Mouse (Mus musculus): ENCODE measurements at regions not wholly inside any gene's neighbourhood (a gene's known extent, or its start where the extent isn't known, plus 50 kb on each side); places are given as distances from the start of the nearest gene placed in this dataset.

DNA sequence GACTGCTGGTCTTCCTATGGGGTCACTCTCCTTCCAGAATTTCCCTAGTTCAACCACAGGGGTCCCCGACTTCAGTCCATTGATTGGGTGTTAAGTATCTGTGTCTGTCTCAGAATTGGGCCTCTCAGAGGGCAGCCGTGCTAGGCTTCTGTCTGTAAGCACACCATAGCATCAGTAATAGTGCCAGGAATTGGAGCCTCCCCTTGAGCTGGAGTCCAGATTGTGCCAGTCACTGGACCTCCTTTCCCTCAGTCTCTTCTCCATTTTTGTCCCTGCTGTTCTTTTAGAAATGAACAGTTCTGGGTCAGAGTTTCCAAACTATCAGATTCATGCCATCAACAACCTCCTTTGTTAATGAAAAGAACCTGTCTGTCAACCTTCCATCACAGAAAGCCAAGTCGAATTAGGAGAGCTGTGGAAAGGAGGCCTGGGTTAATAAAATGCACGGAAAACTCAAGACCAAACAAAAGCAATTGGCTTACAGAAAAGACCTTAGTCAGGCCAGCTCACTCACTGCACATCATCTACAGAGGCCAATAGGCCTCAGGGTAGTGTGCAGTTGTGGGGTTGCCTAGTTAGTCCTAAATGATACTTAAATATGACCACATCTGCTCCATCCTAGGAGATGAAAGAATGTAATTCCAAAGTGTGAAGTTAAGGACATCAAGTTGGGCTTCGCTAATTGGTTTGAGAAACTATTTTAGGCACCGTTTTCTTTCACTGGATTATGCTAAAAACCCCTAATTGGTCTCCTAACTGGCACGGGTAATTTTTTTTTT, 156.5 kb upstream of the Krr1 start:
- no peak for DNase-seq (ENCODE audit: extremely low read depth, insufficient read length, low spot score)

DNA sequence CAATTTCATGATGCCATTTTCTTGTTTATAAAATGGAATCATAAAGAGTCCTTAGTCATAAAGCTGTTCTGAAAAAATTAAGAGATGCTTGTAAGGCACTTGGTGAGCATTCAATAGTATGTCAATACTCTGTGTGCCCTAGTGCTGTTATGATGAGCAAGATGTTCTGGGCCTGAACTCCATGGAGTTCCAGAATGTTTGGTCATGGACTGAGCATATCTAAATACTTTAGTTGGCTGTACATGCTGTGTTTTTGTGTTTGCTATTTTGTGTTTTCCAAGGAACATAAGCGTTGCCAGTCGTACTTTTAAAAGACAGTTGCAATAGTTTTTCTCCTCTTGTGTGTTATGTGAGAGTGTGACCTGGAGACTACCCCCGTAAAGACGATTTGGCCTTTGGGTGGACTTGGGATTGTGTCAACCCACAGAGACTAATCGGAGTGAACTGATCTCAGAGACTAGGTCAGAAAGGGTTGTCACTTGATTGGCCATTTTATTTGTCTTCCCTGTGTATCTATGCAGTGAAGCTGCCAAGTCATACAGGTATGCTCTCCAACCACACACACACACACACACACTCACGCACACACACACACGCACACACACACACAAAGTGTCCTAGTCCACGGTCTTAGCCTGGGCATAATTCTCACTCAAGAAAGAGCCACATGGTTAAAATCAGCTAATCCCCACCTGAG, 152.6 kb upstream of the Krr1 start:
- no peak for DNase-seq (ENCODE audit: extremely low read depth, insufficient read length, low spot score)

DNA sequence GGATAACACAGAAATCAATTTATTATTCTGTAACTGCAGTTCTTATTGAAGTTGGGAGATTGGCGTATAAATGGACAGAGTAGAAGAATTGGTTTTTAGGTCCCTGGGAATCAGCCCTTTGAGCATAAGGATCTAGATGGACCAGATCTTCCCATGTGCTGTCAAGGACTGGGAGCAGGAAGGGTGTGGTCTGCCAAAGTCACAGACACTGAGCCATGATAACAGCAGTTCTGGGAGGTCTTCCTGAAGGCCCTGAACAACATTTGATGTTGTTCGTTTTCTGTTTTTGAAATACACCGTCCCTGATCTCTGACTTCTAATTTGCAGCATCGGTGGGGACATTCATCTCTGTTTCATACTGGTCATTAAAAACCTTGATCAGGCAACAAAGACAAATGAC, 147.6 kb upstream of the Krr1 start:
- DNase-seq (ENCODE audit: extremely low read depth, insufficient read length, low spot score) = no peak

DNA sequence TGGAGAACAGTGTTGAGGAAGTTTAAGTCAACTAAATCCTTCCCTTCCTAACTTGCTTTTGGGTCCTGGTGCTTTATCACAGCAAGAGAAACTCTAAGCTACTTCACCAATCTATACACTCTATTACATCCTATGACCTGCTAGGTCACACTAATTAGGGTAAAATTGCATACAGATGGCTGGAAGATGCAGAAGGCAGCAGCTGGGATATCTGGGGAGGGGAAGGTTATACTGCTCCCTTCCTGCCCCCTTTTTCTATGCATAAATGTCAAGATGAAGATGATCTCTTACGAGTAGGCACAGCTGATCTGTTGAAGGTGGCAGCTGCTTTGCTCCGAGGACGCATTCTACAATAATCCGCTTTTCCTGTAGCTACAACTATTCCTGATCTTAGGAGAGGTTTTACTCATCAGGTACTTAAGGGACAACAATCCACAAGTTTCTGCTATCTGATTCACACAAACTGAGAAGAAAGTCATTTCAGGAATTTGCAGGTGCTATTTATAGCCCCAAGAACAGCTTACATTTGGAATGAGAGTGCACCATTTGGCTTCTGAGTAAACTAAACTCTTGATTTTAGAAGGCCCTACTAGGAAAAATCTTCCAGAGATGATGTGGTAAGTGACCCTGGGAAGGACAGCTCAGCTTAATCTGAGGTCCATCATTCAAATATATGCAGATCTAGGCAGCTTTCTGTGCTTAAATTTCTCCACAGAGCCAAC, 146.3 kb upstream of the Krr1 start:
- DNase-seq (ENCODE audit: extremely low read depth, insufficient read length, low spot score) = no peak

DNA sequence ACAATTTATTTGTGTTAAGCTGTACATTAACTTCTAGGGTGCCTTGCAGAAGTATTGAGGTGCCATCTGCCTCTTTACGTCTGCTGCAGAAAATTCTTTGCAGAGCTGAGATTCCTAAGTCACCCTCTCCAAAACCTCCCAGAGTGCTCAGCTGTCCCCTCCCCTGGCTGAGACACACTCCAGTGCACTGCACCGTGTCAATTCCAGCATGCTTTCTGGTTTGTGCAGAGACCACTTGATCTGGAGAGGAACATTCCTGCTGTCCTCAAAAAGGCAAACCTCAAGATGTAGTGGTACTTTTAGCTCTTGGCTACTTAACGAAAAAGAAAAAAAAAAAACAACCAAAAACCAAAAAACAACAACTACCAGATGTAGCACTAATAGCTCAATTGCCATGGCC, 145.2 kb upstream of the Krr1 start:
- no peak for DNase-seq (ENCODE audit: extremely low read depth, insufficient read length, low spot score)

DNA sequence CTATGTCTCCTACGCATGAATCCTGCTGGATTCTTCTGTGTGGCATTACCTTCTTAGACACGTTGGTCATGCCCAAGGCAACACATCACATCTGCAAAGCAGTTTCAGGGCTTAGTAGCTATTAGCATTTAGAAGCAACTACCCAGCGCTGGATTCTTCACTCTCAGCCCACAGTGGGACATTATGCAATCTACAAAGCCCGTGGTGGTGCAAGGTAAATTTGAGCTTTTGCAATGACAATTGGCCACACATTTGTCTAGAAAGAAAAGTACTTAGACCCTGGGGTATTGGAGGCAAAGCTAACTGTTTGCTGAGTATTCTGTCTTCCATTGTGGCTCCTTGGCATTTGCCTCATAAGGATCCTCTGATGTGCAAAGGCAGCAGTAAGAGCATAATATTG, 144.5 kb upstream of the Krr1 start:
- no peak for DNase-seq (ENCODE audit: extremely low read depth, insufficient read length, low spot score)

DNA sequence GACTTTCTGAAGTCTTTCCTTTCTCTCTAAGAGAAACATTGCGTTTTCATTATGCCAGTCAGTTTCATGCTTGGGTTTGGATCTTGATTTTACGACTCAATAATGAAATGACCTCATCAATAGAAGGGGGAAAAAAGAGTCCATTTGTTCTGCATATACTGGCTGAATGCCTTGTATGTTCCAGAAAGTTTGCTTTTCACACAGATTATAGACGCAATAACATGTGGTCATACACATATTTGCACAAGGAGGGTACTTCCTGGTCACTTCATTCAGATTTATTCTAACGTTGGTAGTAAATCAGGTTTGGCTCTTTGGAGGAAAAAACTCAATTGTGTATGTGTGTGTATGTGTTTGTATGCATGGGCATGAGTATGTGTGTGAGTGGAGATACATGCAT, 143.9 kb upstream of the Krr1 start:
- no peak for DNase-seq (ENCODE audit: extremely low read depth, insufficient read length, low spot score)

DNA sequence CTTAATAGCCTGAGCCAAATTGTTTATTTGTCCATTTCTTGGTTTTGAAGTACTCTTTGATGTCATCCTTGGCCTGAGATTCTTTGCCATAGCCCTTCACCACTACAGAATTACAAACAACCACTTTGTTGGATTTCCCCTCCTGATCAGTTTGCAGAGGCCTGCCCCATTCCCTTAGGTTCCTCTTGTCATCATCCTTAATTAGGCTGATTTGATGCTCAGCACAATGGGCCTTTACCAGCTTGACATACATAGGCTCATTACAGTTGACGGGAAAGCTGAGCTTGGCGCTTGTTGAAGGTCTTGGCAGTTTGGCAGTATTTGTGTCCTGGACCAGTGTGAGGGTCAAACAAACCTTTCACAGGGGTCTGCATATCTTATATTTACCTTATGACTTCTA, 143.2 kb upstream of the Krr1 start:
- no peak for DNase-seq (ENCODE audit: extremely low read depth, insufficient read length, low spot score)

DNA sequence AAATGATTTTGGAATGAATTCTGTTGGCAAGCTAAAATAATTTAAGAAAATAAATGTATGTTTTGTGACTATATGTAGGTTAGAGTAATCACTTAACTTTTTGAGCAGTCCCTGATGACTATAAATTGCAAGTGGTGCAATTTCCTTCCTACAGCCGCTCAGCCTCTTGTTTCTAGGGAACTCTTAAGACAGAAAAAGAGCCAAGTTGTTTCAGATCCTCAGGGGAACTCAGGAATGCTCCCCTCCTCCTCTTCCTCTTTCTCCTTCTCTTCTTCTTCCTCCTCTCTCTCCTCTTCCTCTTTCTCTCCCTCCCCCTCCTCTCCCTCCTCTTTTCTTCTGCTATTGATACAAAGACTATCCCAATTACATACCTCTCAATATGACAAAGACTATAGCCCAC, 141.4 kb upstream of the Krr1 start:
- DNase-seq (ENCODE audit: extremely low read depth, insufficient read length, low spot score) = no peak

DNA sequence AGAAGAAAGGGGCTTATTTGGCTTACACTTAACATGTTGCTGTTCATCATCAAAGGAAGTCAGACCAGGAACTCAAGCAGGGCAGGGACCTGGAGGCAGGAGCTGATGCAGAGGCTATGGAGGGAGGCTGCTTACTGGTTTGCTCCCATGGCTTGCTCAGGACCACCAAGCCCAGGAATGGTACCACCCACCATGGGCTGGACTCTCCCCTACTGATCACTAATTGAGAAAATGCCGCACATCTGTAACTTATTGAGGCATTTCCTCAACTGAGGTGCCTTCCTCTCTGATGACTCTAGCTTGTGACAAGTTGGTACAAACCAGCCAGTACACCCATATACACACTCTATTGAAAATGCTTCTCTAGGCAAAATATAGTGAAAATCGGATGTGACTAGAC, 138.9 kb upstream of the Krr1 start:
- no peak for DNase-seq (ENCODE audit: extremely low read depth, insufficient read length, low spot score)

DNA sequence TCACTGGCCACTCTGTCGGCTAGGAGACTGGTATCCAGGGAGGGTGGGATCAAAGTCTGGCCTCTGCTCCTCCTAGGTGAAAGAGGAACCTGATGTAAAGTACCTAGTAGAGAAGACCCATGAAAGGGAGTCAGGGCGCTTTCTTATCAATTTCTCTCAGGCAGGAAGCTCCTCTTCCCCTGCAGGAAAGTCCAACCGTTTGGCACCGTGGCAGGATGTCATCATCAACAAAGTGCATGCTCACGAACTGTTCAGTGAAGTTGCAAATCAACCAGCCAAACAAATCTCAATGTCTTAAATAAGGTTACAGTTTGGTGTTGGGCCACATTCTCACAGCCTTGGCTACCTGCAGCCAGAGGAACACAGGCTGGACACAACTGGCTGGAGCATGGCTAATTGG, 138.2 kb upstream of the Krr1 start:
- no peak for DNase-seq (ENCODE audit: extremely low read depth, insufficient read length, low spot score)

DNA sequence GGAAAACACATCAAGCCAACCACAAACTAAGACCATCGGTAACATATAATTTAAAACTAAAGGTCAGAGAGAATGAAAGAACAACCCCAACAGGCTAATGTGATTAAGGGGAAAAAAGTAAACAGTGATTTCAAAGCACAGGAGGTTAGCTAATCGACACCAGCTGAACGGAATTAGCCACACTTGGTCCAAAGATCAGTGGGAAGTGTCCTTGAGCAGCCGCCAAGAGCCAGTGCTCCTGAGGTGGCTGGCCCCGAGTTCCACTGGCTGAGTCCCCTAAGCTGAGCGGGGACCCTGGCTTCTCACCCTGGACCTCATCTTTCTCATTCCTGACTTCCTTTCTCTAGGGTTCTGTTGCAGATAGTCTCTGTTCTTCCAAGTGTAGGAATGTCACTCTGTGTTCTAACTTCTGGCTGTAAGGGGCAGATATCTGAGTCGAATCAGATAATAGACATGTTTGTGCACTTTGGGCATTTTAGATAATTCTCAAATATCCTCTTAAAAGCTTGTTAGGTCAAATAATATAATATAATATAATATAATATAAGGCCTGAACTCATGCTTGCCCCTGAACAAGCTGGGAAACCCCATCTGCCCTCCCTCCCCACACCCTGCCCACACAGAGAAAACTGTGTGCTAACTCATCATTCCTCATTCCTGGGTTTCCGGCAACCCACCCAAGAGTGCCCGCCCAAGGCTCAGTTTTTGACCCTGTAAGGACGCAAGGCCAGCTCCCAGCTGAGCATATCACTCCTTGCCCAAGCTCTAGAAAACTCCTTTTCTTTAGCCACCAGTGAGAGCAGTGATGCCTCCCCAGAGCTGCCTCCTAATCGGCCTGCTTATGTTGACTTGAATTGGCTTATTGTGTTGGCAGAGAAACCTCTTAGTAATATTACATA, 137.3 kb upstream of the Krr1 start:
- DNase-seq (ENCODE audit: extremely low read depth, insufficient read length, low spot score) = no peak

DNA sequence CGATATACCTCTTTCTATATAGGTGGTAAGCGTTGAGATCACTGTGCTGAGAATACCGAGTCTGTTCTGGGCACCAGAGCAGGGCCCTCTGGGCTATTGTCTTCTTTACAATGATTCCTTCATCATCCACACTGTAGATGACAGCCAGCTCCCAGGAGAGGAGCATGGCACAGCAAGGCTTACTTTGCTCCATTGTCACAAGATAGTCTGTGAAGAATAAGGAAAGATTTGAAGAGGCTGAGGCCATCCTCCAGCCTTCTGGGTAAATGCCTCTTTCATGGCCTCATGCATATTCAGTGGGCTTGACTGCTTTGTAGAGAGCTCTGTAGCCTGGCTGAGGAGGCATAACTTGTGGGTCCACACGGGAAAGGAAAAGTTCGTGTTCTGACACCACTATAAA, 136.3 kb upstream of the Krr1 start:
- no peak for DNase-seq (ENCODE audit: extremely low read depth, insufficient read length, low spot score)

DNA sequence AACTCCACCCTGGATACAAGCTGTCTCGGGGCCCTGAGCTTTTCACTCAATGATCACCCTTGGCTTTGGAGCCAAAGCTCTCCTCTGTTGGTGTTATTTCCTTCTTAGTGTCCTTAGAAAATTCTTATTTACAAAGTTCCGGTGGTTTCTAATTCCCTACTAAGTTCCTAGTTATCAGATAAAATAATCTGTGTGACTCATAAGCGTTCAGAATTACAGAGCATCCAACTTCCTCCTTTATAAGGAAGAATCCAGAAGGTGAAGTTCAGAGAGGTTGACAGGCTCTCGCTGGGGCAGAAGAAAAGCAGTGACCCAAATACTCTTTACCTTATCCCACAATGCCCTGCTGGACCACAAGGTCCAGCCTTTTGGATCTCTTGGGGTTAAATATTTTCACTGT, 135.7 kb upstream of the Krr1 start:
- DNase-seq (ENCODE audit: extremely low read depth, insufficient read length, low spot score) = no peak

DNA sequence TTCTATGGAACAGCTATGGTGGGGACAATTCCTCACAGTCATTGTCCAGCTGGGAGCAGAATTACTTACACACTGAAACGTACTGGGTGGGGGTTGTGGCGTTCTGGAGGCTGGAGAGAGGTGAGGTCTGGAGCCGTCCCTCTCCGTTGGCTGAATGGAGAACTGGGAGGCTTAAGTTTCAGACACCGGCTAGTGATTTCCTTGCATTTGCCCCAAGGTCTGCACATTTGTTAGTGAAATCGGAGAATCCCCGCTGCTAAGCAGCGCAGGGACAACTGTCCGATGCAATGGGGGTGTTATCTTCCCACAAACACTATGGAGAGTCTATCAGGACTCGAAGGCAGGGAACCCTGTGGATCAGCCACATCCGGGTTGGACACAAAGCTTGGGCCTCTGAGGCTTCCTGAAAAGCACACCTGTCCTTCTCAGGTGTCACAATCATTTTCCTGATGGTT, 130.1 kb upstream of the Krr1 start:
- no peak for DNase-seq (ENCODE audit: extremely low read depth, insufficient read length, low spot score)

DNA sequence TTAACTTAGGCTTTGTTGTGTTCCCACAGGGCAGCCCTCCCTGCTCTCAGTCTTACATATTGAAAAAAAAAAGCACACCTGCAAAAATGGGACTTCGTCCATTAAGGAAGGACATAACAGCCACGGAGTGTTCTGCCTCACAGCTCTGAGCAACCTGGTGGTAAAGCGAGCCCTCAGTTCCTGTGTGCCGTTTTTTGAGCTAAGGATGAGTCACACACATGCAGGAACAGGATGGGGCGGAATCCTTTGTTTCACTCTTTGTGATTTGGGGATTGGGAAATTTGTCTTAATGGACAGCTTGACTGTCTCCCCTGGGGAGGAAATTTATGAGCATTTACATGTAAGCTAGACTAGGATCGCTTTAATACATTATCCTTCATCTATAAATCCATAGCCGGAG, 129.6 kb upstream of the Krr1 start:
- peak; percentile 30 for DNase-seq (ENCODE audit: extremely low read depth, insufficient read length, low spot score)

DNA sequence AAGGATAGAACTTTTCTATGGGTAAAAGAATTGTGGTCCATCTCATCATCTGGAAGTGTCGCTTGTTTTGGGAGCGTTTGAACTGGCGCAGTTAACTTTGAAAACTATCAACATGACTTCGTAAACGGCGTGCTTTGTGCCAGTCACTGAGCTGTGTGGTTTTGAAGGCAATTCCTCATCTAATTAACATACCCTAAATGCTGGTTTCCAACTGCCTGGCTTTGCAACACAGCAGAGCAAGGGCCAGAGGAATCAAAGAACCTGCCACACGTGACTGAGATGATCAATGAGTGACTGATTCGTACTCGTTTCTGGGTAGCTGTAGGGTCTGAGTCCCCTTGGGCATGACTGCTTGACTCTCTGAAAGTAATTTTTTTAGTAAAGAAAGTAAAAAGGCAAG, 129.2 kb upstream of the Krr1 start:
- no peak for DNase-seq (ENCODE audit: extremely low read depth, insufficient read length, low spot score)

DNA sequence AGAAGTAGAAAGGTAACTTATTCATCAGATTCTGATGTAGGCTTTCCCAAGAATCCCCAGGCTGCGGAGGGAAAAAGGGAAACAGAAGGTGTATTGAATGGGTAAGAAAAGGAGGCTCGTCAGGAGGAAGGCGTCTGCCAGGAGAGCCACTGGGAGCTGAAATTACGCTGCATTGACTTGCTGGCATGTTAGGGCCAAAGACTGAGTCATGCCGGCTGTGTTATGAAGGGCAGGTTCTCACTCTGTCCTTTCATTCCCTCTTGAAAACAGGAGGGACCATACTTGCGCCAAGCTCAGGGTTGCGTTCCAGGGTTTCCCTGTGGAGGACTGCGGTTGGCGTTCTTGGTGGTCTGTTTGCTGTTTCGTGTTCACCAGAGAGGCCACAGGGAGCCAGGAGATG, 128.3 kb upstream of the Krr1 start:
- DNase-seq (ENCODE audit: extremely low read depth, insufficient read length, low spot score) = no peak

DNA sequence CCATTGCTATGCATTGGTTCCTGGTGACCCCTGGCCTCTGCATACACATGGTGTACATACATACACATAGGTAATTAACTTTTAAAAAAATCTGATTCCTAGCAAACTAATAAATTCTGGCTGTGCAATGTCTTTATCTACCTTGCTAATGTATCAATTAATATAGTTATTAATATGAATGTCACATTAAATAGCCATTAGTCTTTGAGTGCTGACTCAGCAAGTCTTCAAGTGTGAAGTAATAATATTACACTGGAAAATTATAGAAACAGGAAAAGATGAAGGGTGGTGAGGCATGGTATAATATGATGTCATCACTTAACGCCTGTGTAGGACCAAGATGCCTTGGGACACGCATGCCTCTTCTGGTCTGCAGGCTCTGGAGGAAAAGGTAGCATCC, 126.5 kb upstream of the Krr1 start:
- DNase-seq (ENCODE audit: extremely low read depth, insufficient read length, low spot score) = no peak

DNA sequence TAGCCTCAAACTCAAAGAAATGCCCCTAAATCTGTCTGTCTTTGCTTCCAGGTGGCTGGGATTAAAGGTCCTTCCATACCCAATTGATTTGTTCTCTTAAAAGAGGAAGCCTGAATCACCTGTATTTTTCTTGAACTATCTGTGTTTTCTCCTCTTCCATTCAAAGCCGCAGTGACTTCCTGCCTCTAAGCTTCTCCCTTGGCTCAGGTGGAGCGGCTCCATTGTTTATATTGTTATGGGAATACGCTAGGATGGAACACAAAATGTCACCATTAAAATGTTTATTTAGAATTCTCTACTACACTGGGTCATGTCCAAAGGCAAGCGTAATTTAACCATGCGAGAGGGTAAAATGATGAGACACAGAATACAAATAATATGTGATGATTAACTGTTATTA, 118.2 kb upstream of the Krr1 start:
- no peak for DNase-seq (ENCODE audit: extremely low read depth, insufficient read length, low spot score)

DNA sequence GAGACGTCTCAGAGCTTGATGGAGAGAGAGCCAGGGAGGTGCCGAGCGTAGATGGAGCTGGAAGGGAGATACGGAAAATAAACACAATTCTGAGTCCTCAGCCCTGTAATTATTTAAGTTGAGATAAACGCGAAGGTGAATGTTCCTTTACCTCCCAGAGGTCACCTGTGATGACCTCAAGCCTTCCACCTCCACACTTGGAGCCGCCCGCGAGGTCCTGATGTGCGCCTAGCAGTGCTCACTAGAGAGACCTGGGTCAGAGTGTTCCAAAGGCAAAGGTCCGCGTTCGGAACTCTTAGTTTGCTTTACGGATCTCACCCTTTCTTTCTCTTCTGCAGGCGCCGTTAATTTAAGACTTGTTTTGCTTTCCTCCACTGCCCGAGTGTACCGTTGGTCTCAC, 117.0 kb upstream of the Krr1 start:
- no peak for DNase-seq (ENCODE audit: extremely low read depth, insufficient read length, low spot score)

Data from 3134 (cell line).